14 mouse cellular contexts compared by ENCODE assay signal in the genomic region with DNA sequence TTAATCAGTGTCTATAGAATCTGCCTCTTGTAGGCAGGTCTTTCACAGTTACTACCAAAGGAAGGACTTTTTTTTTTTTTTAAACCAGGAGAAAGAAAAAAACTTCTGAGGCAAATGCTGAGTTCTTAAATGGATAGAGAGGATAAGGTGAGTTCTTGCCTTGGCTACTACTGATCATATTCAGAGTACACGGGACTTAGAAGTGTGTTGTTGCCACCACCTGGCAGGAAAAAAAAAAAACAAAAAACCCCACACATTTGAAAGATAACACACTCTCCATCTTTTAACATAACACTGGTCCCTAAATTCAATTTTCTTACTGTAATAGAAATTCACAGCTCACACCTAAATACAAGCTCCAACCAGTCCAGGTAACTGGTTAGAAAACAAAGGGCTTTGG. TPM values are rescaled to one million over a fixed set of nuclear protein-coding genes. Genes with fewer than 3 reads are reported as not detected.
DNase-seq lines count a peak whose midpoint lies in the region; ATAC-seq and TF ChIP-seq lines count a peak whose summit lies in the region.
"Had no signal": no experiment of that assay in that cellular context is flagged by ENCODE, and none has a peak within 500 bp of the region (broad histone marks: within the 10 kb centered on the region; RNA-seq: fewer than 3 reads in every experiment).

No protein-coding gene starts in this region.

- H3K9me3 ChIP-seq in heart, embryonic 12.5 days (replicated peaks): no peaks in the 10 kb centered on the region
- no peaks in the 10 kb centered on the region for H3K9me3 ChIP-seq in CH12.LX (replicated peaks; ENCODE audit: low read length)
- H3K9me3 ChIP-seq in neural tube, embryonic 15.5 days (replicated peaks): no peaks in the 10 kb centered on the region
- H3K9me3 ChIP-seq: G1E had no signal

- H3K27me3 ChIP-seq in heart, adult 2 months (ENCODE audit: control insufficient read depth, insufficient read depth, low read length): no peaks in the 10 kb centered on the region
- H3K27me3 ChIP-seq in heart, embryonic 12.5 days (replicated peaks): no peaks in the 10 kb centered on the region
- H3K27me3 ChIP-seq in CH12.LX (replicated peaks): no peaks in the 10 kb centered on the region
- H3K27me3 ChIP-seq in neural tube, embryonic 15.5 days (replicated peaks): no peaks in the 10 kb centered on the region
- H3K27me3 ChIP-seq: Patski had no signal

- dilution Hi-C loops in CH12.LX (cut with MboI; ENCODE audit: extremely low pct_ligation_motif_present, extremely low pct_unique_long_range_greater_than_20kb, low sequenced_read_pairs): no loop called here

- no peak for TF ChIP-seq CTCF in gastrocnemius, adult 2 months (IDR thresholded peaks at IDR 0.05)
- TF ChIP-seq CTCF in heart, adult 2 months (IDR thresholded peaks at IDR 0.05): no peak
- TF ChIP-seq CTCF in CH12.LX (conservative IDR thresholded peaks at IDR 0.05 in 1 of 2, IDR thresholded peaks at IDR 0.05 in 1 of 2; ENCODE audit: low read depth in 2 of 2, low read length in 2 of 2): peak in 1 of 2 experiments; percentile 47; a peak in 2 of 4 replicates

- WGBS in heart, adult 2 months: 41% methylated on average over 1 of the region's 1 CpGs
- 59% methylated on average over 1 of the region's 1 CpGs for WGBS in heart, embryonic 12.5 days
- WGBS in neural tube, embryonic 15.5 days: 50% methylated on average over 1 of the region's 1 CpGs

- intact Hi-C loops in gastrocnemius, adult 2 months (cut with DNase I): no loop called here
- intact Hi-C loops in heart, adult 2 months (cut with DNase I): loop anchor here (1.0 to 5.0 kb wide), 3 partner anchors 24 to 236 kb away; partner anchors contain the start of gene Smim15

- TF ChIP-seq RAD21 in CH12.LX (IDR thresholded peaks at IDR 0.05; ENCODE audit: low read depth, low read length): peak; percentile 52

- no peak overlapping the region for H3K9ac ChIP-seq in heart, adult 2 months (ENCODE audit: low read depth, low read length)
- H3K9ac ChIP-seq in heart, embryonic 12.5 days: no peak overlapping the region
- no peak overlapping the region for H3K9ac ChIP-seq in CH12.LX (ENCODE audit: insufficient read depth, low read depth)
- H3K9ac ChIP-seq in neural tube, embryonic 15.5 days (replicated peaks): no peak overlapping the region

- H3K36me3 ChIP-seq in heart, adult 2 months (ENCODE audit: control insufficient read depth, insufficient read depth, low read length): no peaks in the 10 kb centered on the region; the same call in 1 of the 2 replicates
- no peaks in the 10 kb centered on the region for H3K36me3 ChIP-seq in heart, embryonic 12.5 days
- H3K36me3 ChIP-seq in CH12.LX (replicated peaks in 1 of 2; ENCODE audit: control insufficient read depth in 1 of 2, insufficient read depth in 1 of 2, low read length in 1 of 2): peaks cover 0 to 18% of the 10 kb centered on the region in 2 experiments
- no peaks in the 10 kb centered on the region for H3K36me3 ChIP-seq in neural tube, embryonic 15.5 days
- H3K36me3 ChIP-seq: G1E had no signal

- in situ Hi-C loops in CH12.LX (cut with MboI; ENCODE audit: low pct_ligation_motif_present, low pct_unique_long_range_greater_than_20kb, low sequenced_read_pairs): loop anchor here (25.0 kb wide), 2 partner anchors 666 to 1016 kb away; no protein-coding TSS in a partner anchor

- no peak overlapping the region for H3K4me2 ChIP-seq in heart, embryonic 12.5 days
- peak overlapping the region; percentile 37 for H3K4me2 ChIP-seq in CH12.LX (ENCODE audit: insufficient read depth, low read depth, poor library complexity, severe bottlenecking)
- H3K4me2 ChIP-seq in neural tube, embryonic 15.5 days: no peak overlapping the region

- no peak for DNase-seq in gastrocnemius, adult 2 months
- no peak for DNase-seq in gastrocnemius, postnatal 10 days
- DNase-seq in heart, adult 2 months: no peak
- DNase-seq in CH12.LX (ENCODE audit: extremely low read depth): no peak
- DNase-seq in cerebellum, postnatal 4 days (ENCODE audit: low spot score in 2 of 2): no peak
- DNase-seq: adrenal gland, adult 2 months; adrenal gland, adult 8-10 months; cerebellum, adult 11-12 months; cerebellum, adult 2 months had no signal

- H3K27ac ChIP-seq in gastrocnemius, adult 2 months: 0 out of 2 replicates have a peak overlapping the region, but pooled peaks have one; percentile 49
- peak overlapping the region; percentile 70 for H3K27ac ChIP-seq in heart, adult 2 months
- H3K27ac ChIP-seq in heart, embryonic 12.5 days (ENCODE audit: poor library complexity, severe bottlenecking): no peak overlapping the region
- H3K27ac ChIP-seq in CH12.LX (ENCODE audit: insufficient read depth, low read depth): no peak overlapping the region
- H3K27ac ChIP-seq in brown adipose tissue, adult 24 weeks (replicated peaks; ENCODE audit: low read depth, low read length): peak overlapping the region; percentile 50; the same call in 1 of the 2 replicates
- no peak overlapping the region for H3K27ac ChIP-seq in neural tube, embryonic 15.5 days (replicated peaks)

- no peaks in the 10 kb centered on the region; the same call in 1 of the 2 replicates for H3K79me2 ChIP-seq in heart, adult 2 months (replicated peaks; ENCODE audit: control insufficient read depth, insufficient read depth, low read length)
- no peaks in the 10 kb centered on the region; the same call in 1 of the 2 replicates for H3K79me2 ChIP-seq in CH12.LX (replicated peaks; ENCODE audit: control insufficient read depth, extremely low read depth, insufficient read depth, poor library complexity, severe bottlenecking)

- H3K4me1 ChIP-seq in heart, adult 2 months (ENCODE audit: control insufficient read depth, insufficient read depth, low read length): peaks cover 3% of the 10 kb centered on the region; the same call in 1 of the 2 replicates
- peaks cover 9% of the 10 kb centered on the region for H3K4me1 ChIP-seq in heart, embryonic 12.5 days (replicated peaks)
- H3K4me1 ChIP-seq in CH12.LX (ENCODE audit: control insufficient read depth in 1 of 2, insufficient read depth in 2 of 2): peaks cover 0 to 12% of the 10 kb centered on the region in 2 experiments; a peak in 2 of 4 replicates
- H3K4me1 ChIP-seq in brown adipose tissue, adult 24 weeks (ENCODE audit: control insufficient read depth, insufficient read depth, insufficient read length, low read length): peaks cover 3% of the 10 kb centered on the region; the same call in 1 of the 2 replicates
- H3K4me1 ChIP-seq in neural tube, embryonic 15.5 days: peaks cover 10% of the 10 kb centered on the region

- no peak for TF ChIP-seq EP300 in heart, adult 2 months (IDR thresholded peaks at IDR 0.05; ENCODE audit: insufficient read depth, low read depth, low read length)
- no peak for TF ChIP-seq EP300 in CH12.LX (IDR thresholded peaks at IDR 0.05; ENCODE audit: low read length)

- no peak for ATAC-seq in heart, embryonic 12.5 days (ENCODE audit: insufficient number of reproducible peaks, low FRiP score)
- ATAC-seq in neural tube, embryonic 15.5 days (ENCODE audit: low FRiP score): no peak
- ATAC-seq: Patski had no signal

- no peak overlapping the region for H3K4me3 ChIP-seq in gastrocnemius, adult 2 months
- H3K4me3 ChIP-seq in heart, adult 2 months: no peak overlapping the region
- H3K4me3 ChIP-seq in heart, embryonic 12.5 days: no peak overlapping the region
- H3K4me3 ChIP-seq in CH12.LX (replicated peaks in 1 of 3; ENCODE audit: low read depth in 2 of 3, low read length in 2 of 3, poor library complexity in 1 of 3): peak overlapping the region in 1 of 3 experiments; percentile 4
- no peak overlapping the region for H3K4me3 ChIP-seq in brown adipose tissue, adult 24 weeks (ENCODE audit: insufficient read depth, low read depth, low read length)
- no peak overlapping the region for H3K4me3 ChIP-seq in neural tube, embryonic 15.5 days (replicated peaks)

- TF ChIP-seq POLR2A in heart, adult 2 months (IDR thresholded peaks at IDR 0.05; ENCODE audit: insufficient read depth, low read depth, low read length): no peak
- no peak for TF ChIP-seq POLR2A in CH12.LX (IDR thresholded peaks at IDR 0.05; ENCODE audit: low read depth, low read length)

TF ChIP-seq in CH12.LX, 34 proteins besides CTCF, POLR2A, EP300 and RAD21:
- TF ChIP-seq ZNF384 (IDR thresholded peaks at IDR 0.05; ENCODE audit: low read depth, low read length): peak; percentile 76
- TF ChIP-seq SMC3 (IDR thresholded peaks at IDR 0.05; ENCODE audit: low read depth, low read length): peak; percentile 25; the same call in 1 of the 2 replicates
- TF ChIP-seq JUND (conservative IDR thresholded peaks at IDR 0.05; ENCODE audit: low read depth, low read length): no peak
TF ChIP-seq in CH12.LX: peak in this region for 2.

RNA-seq across cellular contexts. Expression of gene Ndufaf2, which starts 30.5 kb away (rescaled TPM):
- 10 to 100 TPM; 13.4 to 20.2 TPM for total RNA-seq in gastrocnemius, adult 2 months (2021)
- total RNA-seq in gastrocnemius, postnatal 10 days (2021): 10 to 100 TPM; 13.3 to 14.2 TPM
- total RNA-seq in heart, adult 2 months (2021): 10 to 100 TPM; 23.3 to 28.8 TPM
- polyA plus RNA-seq in heart, adult 2 months (2012; rRNA removed): 12.4 and 14.1 TPM in 2 replicates
- polyA plus RNA-seq in heart, embryonic 12.5 days (2016; fragmentation: Nextera tagmentation; extraction: Ambion mirVana): 62.3 and 64.0 TPM in 2 replicates
- total RNA-seq in CH12.LX (2012; rRNA removed): 51.2 and 65.9 TPM in 2 replicates
- 37.1 and 55.3 TPM in 2 replicates for total RNA-seq in CH12.LX (2014; rRNA removed)
- polyA plus RNA-seq in CH12.LX (2012; ENCODE audit: insufficient read length, low read depth): 117 and 161 TPM in 2 replicates
- polyA plus RNA-seq in brown adipose tissue, adult 24 weeks (2012; ENCODE audit: insufficient read depth, insufficient read length, missing spikeins): 85.4 and 116 TPM in 2 replicates
- polyA plus RNA-seq in neural tube, embryonic 15.5 days (2015; fragmentation: Nextera tagmentation; extraction: Ambion mirVana): 68.0 and 80.3 TPM in 2 replicates

RNA-seq across cellular contexts. Expression of gene Ercc8, which starts 30.6 kb away (rescaled TPM):
- 1 to 10 TPM; 5.4 to 6.0 TPM for total RNA-seq in gastrocnemius, adult 2 months (2021)
- total RNA-seq in gastrocnemius, postnatal 10 days (2021): 10 to 100 TPM in 1 of 2 experiments, 1 to 10 TPM in 1; 9.5 to 10.2 TPM
- total RNA-seq in heart, adult 2 months (2021): 1 to 10 TPM; 4.8 to 5.9 TPM
- polyA plus RNA-seq in heart, adult 2 months (2012; rRNA removed): 4.7 and 7.3 TPM in 2 replicates
- 10.2 and 12.5 TPM in 2 replicates for polyA plus RNA-seq in heart, embryonic 12.5 days (2016; fragmentation: Nextera tagmentation; extraction: Ambion mirVana)
- total RNA-seq in CH12.LX (2012; rRNA removed): 20.0 and 27.1 TPM in 2 replicates
- total RNA-seq in CH12.LX (2014; rRNA removed): 29.4 and 32.2 TPM in 2 replicates
- polyA plus RNA-seq in CH12.LX (2012; ENCODE audit: insufficient read length, low read depth): 20.7 and 23.0 TPM in 2 replicates
- 2.1 and 5.3 TPM in 2 replicates for polyA plus RNA-seq in brown adipose tissue, adult 24 weeks (2012; ENCODE audit: insufficient read depth, insufficient read length, missing spikeins)
- polyA plus RNA-seq in neural tube, embryonic 15.5 days (2015; fragmentation: Nextera tagmentation; extraction: Ambion mirVana): 26.4 and 31.8 TPM in 2 replicates

Comparison
In these comparisons a context has a peak if more than half of its experiments do, and no peak if none do; other contexts are left out.
1. H3K27ac ChIP-seq: peak in gastrocnemius, adult 2 months (single experiment), heart, adult 2 months (single experiment) and brown adipose tissue, adult 24 weeks (single experiment); none in heart, embryonic 12.5 days (single experiment), CH12.LX (single experiment) and neural tube, embryonic 15.5 days (single experiment).